Comparison of ENCODE assay signal across 21 mouse cellular contexts in the genomic region with DNA sequence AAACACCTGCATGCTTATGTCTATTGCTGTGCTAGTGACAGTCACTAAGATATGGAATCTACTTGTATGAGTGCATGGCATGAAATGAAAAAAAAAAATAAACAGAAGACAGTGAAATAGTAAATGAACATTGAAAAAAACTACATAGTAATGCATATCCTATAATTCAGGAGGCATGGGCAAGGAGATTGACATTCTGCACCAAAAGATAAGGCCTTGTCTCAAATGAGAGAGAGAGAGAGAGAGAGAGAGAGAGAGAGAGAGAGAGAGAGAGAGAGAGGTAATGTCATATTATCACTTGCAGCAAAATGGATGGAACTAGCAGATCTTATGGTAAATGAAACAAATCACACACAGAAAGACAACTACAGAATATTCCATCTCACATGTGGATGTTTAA.
DNase-seq lines count a peak whose midpoint lies in the region; ATAC-seq and TF ChIP-seq lines count a peak whose summit lies in the region.
"Had no signal": no experiment of that assay in that cellular context is flagged by ENCODE, and none has a peak within 500 bp of the region (broad histone marks: within the 10 kb centered on the region; RNA-seq: fewer than 3 reads in every experiment).

No protein-coding gene starts in this region.

- DNase-seq in CH12.LX (ENCODE audit: extremely low read depth): no peak
- DNase-seq in c-Kit-positive CD71-positive TER-119-negative erythroid progenitor cells, embryonic 14.5 days (ENCODE audit: low read depth): peak; percentile 38
- DNase-seq in liver, embryonic 14.5 days (ENCODE audit: low read depth in 3 of 3, low spot score in 3 of 3): peak; percentile 14 to 37 (median 37)
- DNase-seq in gastrocnemius, adult 18-20 months (ENCODE audit: low spot score): no peak
- no peak for DNase-seq in cerebellum, adult 9-11 months
- DNase-seq: adrenal gland, postnatal 10 days; cerebellum, adult 2 months; cerebellum, postnatal 14 days; embryo, embryonic 11 days; gastrocnemius, postnatal 10 days; heart, adult 18-20 months; heart, postnatal 10 days; heart, postnatal 4 days had no signal

- no peak for TF ChIP-seq POLR2A in CH12.LX (IDR thresholded peaks at IDR 0.05; ENCODE audit: low read depth, low read length)

- no peak overlapping the region for H3K27ac ChIP-seq in CH12.LX (ENCODE audit: insufficient read depth, low read depth)
- no peak overlapping the region for H3K27ac ChIP-seq in liver, embryonic 14.5 days
- no peak overlapping the region for H3K27ac ChIP-seq in midbrain, embryonic 15.5 days
- H3K27ac ChIP-seq: embryonic facial prominence, embryonic 15.5 days; forebrain, embryonic 10.5 days; heart, embryonic 10.5 days; hindbrain, embryonic 12.5 days had no signal

- H3K27me3 ChIP-seq in CH12.LX (replicated peaks): no peaks in the 10 kb centered on the region
- no peaks in the 10 kb centered on the region for H3K27me3 ChIP-seq in liver, embryonic 14.5 days (ENCODE audit: control insufficient read depth, insufficient read depth, low read length)
- H3K27me3 ChIP-seq in midbrain, embryonic 15.5 days (replicated peaks): no peaks in the 10 kb centered on the region
- H3K27me3 ChIP-seq: embryonic facial prominence, embryonic 15.5 days; hindbrain, embryonic 12.5 days had no signal

- in situ Hi-C loops in CH12.LX (cut with MboI; ENCODE audit: low pct_ligation_motif_present, low pct_unique_long_range_greater_than_20kb, low sequenced_read_pairs): no loop called here

- peak; percentile 69 for ATAC-seq in liver, embryonic 14.5 days (ENCODE audit: insufficient read depth)
- ATAC-seq in megakaryocyte progenitor cell, adult 5-6 weeks (replicated peaks; ENCODE audit: poor library complexity): peak; percentile 68
- ATAC-seq in midbrain, embryonic 15.5 days (replicated peaks): no peak
- ATAC-seq: forebrain, embryonic 14.5 days had no signal

- H3K79me2 ChIP-seq in CH12.LX (replicated peaks; ENCODE audit: control insufficient read depth, extremely low read depth, insufficient read depth, poor library complexity, severe bottlenecking): peaks cover 53% of the 10 kb centered on the region

- H3K4me3 ChIP-seq in CH12.LX (replicated peaks in 1 of 3; ENCODE audit: low read depth in 2 of 3, low read length in 2 of 3, poor library complexity in 1 of 3): no peak overlapping the region
- no peak overlapping the region for H3K4me3 ChIP-seq in liver, embryonic 14.5 days (ENCODE audit: insufficient read depth in 1 of 2, low read depth in 2 of 2, low read length in 2 of 2)
- H3K4me3 ChIP-seq in midbrain, embryonic 15.5 days: no peak overlapping the region
- H3K4me3 ChIP-seq: embryonic facial prominence, embryonic 15.5 days; erythroblast, embryonic 14.5 days; forebrain, embryonic 10.5 days; heart, embryonic 10.5 days; hindbrain, embryonic 12.5 days had no signal

- H3K4me1 ChIP-seq in CH12.LX (ENCODE audit: control insufficient read depth in 1 of 2, insufficient read depth in 2 of 2): peaks cover 11 to 81% of the 10 kb centered on the region in 2 experiments
- H3K4me1 ChIP-seq in liver, embryonic 14.5 days (replicated peaks; ENCODE audit: control insufficient read depth in 2 of 2, insufficient read depth in 2 of 2, low read length in 1 of 2): peaks cover 3% of the 10 kb centered on the region in 2 experiments
- peaks cover 5% of the 10 kb centered on the region; the same call in 1 of the 2 replicates for H3K4me1 ChIP-seq in midbrain, embryonic 15.5 days
- H3K4me1 ChIP-seq: forebrain, embryonic 10.5 days; heart, embryonic 10.5 days; hindbrain, embryonic 12.5 days had no signal

- no peak for TF ChIP-seq CTCF in CH12.LX (conservative IDR thresholded peaks at IDR 0.05 in 1 of 2, IDR thresholded peaks at IDR 0.05 in 1 of 2; ENCODE audit: low read depth in 2 of 2, low read length in 2 of 2)
- no peak for TF ChIP-seq CTCF in liver, embryonic 14.5 days (IDR thresholded peaks at IDR 0.05; ENCODE audit: low read depth)

- no peak for TF ChIP-seq RAD21 in CH12.LX (IDR thresholded peaks at IDR 0.05; ENCODE audit: low read depth, low read length)

- TF ChIP-seq EP300 in CH12.LX (IDR thresholded peaks at IDR 0.05; ENCODE audit: low read length): no peak
- peak; percentile 77 for TF ChIP-seq EP300 in liver, embryonic 14.5 days (IDR thresholded peaks at IDR 0.05; ENCODE audit: low read depth)

- H3K9ac ChIP-seq in CH12.LX (ENCODE audit: insufficient read depth, low read depth): no peak overlapping the region; the same call in 1 of the 2 replicates
- H3K9ac ChIP-seq in liver, embryonic 14.5 days (replicated peaks): no peak overlapping the region
- no peak overlapping the region for H3K9ac ChIP-seq in midbrain, embryonic 15.5 days
- H3K9ac ChIP-seq: embryonic facial prominence, embryonic 15.5 days; hindbrain, embryonic 12.5 days had no signal

- peaks cover 7 to 16% of the 10 kb centered on the region in 2 experiments for H3K36me3 ChIP-seq in CH12.LX (replicated peaks in 1 of 2; ENCODE audit: control insufficient read depth in 1 of 2, insufficient read depth in 1 of 2, low read length in 1 of 2)
- H3K36me3 ChIP-seq in liver, embryonic 14.5 days (replicated peaks; ENCODE audit: control insufficient read depth, insufficient read depth, low read depth): no peaks in the 10 kb centered on the region
- H3K36me3 ChIP-seq in midbrain, embryonic 15.5 days (replicated peaks): no peaks in the 10 kb centered on the region
- H3K36me3 ChIP-seq: embryonic facial prominence, embryonic 15.5 days; forebrain, embryonic 10.5 days; heart, embryonic 10.5 days; hindbrain, embryonic 12.5 days had no signal

- H3K4me2 ChIP-seq in CH12.LX (ENCODE audit: insufficient read depth, low read depth, poor library complexity, severe bottlenecking): no peak overlapping the region
- H3K4me2 ChIP-seq in liver, embryonic 14.5 days (ENCODE audit: low read depth): no peak overlapping the region
- no peak overlapping the region for H3K4me2 ChIP-seq in midbrain, embryonic 15.5 days
- H3K4me2 ChIP-seq: embryonic facial prominence, embryonic 15.5 days; hindbrain, embryonic 12.5 days had no signal

- dilution Hi-C loops in CH12.LX (cut with MboI; ENCODE audit: extremely low pct_ligation_motif_present, extremely low pct_unique_long_range_greater_than_20kb, low sequenced_read_pairs): no loop called here

- H3K9me3 ChIP-seq in CH12.LX (replicated peaks; ENCODE audit: low read length): peaks cover 10% of the 10 kb centered on the region
- H3K9me3 ChIP-seq in liver, embryonic 14.5 days (ENCODE audit: control insufficient read depth, low read length): no peaks in the 10 kb centered on the region
- no peaks in the 10 kb centered on the region for H3K9me3 ChIP-seq in midbrain, embryonic 15.5 days
- H3K9me3 ChIP-seq: embryonic facial prominence, embryonic 15.5 days; forebrain, embryonic 10.5 days; heart, embryonic 10.5 days; hindbrain, embryonic 12.5 days had no signal

TF ChIP-seq in CH12.LX, 34 proteins besides CTCF, POLR2A, EP300 and RAD21:
- TF ChIP-seq CHD1 (IDR thresholded peaks at IDR 0.05; ENCODE audit: low read depth, low read length) (0 out of 2 replicates have a peak, but pooled peaks have one; percentile 23), ZNF384 (IDR thresholded peaks at IDR 0.05; ENCODE audit: low read depth, low read length) (no peak)
TF ChIP-seq in CH12.LX: peak in this region for 1.

Comparison
In these comparisons a context has a peak if more than half of its experiments do, and no peak if none do; other contexts are left out.
1. DNase-seq: peak in c-Kit-positive CD71-positive TER-119-negative erythroid progenitor cells, embryonic 14.5 days (single experiment) and liver, embryonic 14.5 days (3 of 3); none in CH12.LX (single experiment), gastrocnemius, adult 18-20 months (single experiment) and cerebellum, adult 9-11 months (single experiment).